Mouse (Mus musculus) retina, postnatal 7 days (tissue): ENCODE data around the gene Trpv2.
A peak's percentile ranks its signal among the peaks of the same experiment; 100 is the strongest.
"Not testable (repeated sequence)": the region's sequence is repeated elsewhere in the genome, so short reads cannot be mapped to it uniquely, and the experiment has no call there.

ENCODE experiments used
- DNase-seq: peaks from one replicate; pipeline ENCODE4 v3.0.0-alpha.2; 2012; ENCODE audit warnings: low read depth, low spot score

Trpv2 gene

DNA sequence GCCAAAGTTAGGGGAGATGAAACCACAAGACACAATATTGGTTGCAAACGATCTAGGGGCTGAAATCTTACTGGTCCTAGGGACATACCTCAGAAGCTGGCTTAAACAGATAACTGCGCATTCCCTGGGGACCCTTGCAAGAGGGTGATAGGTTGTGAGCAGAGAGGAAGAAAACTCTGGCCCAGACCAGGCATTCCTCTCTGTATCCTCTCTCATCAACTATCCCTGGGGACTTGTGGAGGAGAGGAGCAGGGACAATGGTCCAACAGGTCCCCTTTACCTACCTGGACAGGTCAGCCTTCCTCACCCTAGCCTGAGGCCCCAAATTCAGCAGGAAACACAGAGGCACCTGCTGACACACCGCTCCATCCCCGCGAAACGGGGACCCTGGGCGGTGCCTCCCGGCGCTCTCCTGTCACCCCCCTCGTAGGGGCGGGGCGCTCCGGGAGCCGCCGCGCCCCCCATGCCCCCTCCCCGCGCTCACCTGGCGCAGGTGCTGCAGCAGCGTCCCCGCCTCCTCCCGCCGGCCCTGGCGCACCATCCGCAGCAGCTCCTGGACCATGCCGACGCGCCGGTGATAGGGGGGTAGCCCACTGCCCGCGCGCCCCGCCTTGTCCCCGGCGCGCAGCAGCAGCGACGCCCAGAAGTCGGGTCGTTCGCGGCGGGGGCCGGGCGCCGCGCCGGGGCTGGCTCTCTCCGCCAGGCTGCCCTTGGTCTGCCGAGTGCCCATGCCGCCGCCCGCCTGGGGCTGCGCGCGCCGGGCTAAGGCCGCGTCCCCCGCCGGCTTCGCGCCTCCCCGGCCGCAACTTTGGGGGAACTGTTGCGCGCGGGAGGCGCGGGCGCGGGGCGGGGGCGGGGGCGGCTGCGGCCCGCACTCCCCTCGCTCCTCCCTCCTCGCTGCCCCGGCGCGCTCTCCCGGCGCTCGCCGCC lies 73.6 kb downstream of the Trpv2 start, which contains the start of gene Lrrc75a:
Gene Lrrc75a, minus strand, starts transcription at position 863 of the 930 bp plus-strand sequence.
- DNase-seq: no peak

DNA sequence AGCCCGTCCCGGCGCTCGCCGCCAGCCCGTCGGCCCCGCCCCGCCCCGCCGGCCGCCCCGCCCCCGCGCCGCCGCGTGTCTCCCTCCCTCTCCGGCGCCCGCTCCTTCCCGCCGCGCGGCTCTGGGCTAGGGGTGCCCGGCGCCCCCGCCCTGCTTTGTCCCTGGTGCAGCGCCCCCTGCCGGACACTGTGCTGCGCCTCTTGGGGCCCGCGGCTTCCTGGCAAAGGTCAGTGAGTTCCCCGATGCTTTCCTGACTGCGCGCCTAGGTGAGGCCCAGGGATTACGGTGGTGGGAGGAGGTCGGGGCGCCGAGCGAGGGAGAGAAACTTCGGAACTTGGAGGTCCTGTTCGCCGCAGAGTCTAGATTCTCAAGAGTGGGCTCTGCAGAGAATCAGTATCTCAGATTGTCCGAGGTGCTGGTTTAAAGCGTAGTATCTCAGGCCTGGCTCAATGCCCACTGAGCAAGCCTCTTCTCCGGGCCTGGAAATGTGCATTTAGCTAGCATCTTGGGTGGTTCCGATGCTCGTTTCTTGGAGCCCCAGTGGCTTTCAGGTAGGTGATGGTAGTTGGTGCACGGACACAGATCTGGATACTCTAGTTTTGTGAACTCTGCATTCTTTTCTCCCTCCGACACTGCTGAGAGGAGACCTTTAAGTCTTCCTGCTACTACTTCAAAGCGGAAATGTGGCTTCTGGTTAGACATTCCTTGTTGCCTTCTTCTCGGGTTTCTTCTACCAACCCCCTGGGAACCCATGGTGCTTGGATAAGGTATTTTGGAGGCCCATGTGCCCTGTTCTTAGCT lies 74.5 kb downstream of the Trpv2 start, which contains the start of gene Mmgt2:
Gene Mmgt2, plus strand, starts transcription at position 74 of the 801 bp plus-strand sequence.
- DNase-seq: peak; percentile 91

DNA sequence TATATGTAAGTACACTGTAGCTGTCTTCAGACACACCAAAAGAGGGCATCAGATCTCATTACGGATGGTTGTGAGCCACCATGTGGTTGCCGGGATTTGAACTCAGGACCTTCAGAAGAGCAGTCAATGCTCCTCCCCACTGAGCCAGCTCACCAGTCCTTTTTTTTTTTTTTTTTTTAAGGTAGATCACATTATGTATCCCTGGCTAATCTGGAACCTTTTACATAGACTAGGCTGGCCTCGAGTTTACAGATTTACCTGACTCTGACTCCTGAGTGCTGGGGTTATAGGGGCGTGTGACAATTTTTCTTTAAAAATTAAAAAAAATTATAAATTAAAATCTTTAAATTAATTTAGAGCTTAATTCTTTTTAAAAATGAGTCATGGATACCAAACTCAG lies 75.5 kb downstream of the Trpv2 start:
- not testable (repeated sequence) for DNase-seq
